Mouse (Mus musculus) ES-Bruce4 (cell line): ENCODE data around the gene Cpd.

Experiments used
- CTCF ChIP-seq: IDR thresholded peaks from one replicate; pipeline ENCODE4 v1.8.1; 2011; ENCODE audit warnings: low read depth, low read length
- POLR2A ChIP-seq: IDR thresholded peaks from one replicate; pipeline ENCODE4 v1.8.1; 2011; ENCODE audit warnings: low read length; ENCODE audit not compliant: insufficient read depth

DNA sequence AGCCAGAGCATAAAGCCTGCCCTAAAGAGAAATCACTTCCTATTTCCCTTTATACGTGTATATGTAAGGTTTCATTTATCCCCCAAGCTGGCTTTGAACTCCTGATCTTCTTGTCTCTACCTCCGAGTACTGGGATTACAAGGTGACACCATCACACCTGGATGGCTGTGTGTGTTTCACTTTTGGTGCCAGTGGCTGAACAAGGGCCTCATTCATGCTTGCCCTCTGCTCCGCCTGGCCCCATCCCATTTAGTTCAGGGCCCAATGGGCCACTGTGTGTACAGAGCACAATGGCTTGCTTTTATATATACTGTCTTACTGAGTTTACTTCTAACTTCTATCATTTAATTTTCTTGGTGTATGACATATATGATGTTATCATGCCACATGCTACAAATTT lies 94.5 kb downstream of the Cpd start:
- TF ChIP-seq CTCF = no peak
- no peak for TF ChIP-seq POLR2A
